Mouse (Mus musculus): ENCODE results near the gene Olfr464. TPM values are rescaled to one million over a fixed set of nuclear protein-coding genes. Genes with fewer than 3 reads are reported as not detected.

The Olfr464 gene
- polyA plus RNA-seq, 1 experiment from 2014 or later = not detected

- H3K9ac ChIP-seq (ENCODE audit: low read length) = no peak overlapping the region
- WGBS = 73% methylated on average over 3 of the region's 3 CpGs
- H3K4me2 ChIP-seq (ENCODE audit: low read depth, low read length, severe bottlenecking) = no peak overlapping the region
- no peak overlapping the region for H3K4me3 ChIP-seq (ENCODE audit: low read depth, low read length)
- DNase-seq (ENCODE audit: low spot score) (no peak), ATAC-seq (replicated peaks; ENCODE audit: low FRiP score) (no peak)
- no peaks in the 10 kb centered on the region for H3K9me3 ChIP-seq (ENCODE audit: control insufficient read depth, low read length)
- H3K27me3 ChIP-seq (ENCODE audit: control insufficient read depth, insufficient read depth, low read length) = no peaks in the 10 kb centered on the region
- H3K27ac ChIP-seq (ENCODE audit: low read depth, low read length) = no peak overlapping the region
- H3K36me3 ChIP-seq (ENCODE audit: control insufficient read depth, insufficient read depth, low read length) = no peaks in the 10 kb centered on the region
- no peaks in the 10 kb centered on the region for H3K4me1 ChIP-seq (replicated peaks; ENCODE audit: control insufficient read depth, insufficient read depth, low read length)
Measured at GRCm38 (mm10) chr11:87935467-87935866, 14.7 kb upstream of the Olfr464 start.

- no peak for DNase-seq (ENCODE audit: low spot score)
- Histone ChIP-seq H3K27ac (ENCODE audit: low read depth, low read length) (no peak overlapping the region), H3K4me3 (ENCODE audit: low read depth, low read length) (no peak overlapping the region), H3K27me3 (ENCODE audit: control insufficient read depth, insufficient read depth, low read length) (no peaks in the 10 kb centered on the region), H3K9me3 (ENCODE audit: control insufficient read depth, low read length) (no peaks in the 10 kb centered on the region), H3K36me3 (ENCODE audit: control insufficient read depth, insufficient read depth, low read length) (no peaks in the 10 kb centered on the region), H3K4me1 (replicated peaks; ENCODE audit: control insufficient read depth, insufficient read depth, low read length) (no peaks in the 10 kb centered on the region), H3K9ac (ENCODE audit: low read length) (no peak overlapping the region), H3K4me2 (ENCODE audit: low read depth, low read length, severe bottlenecking) (no peak overlapping the region)
- no peak for ATAC-seq (replicated peaks; ENCODE audit: low FRiP score)
- WGBS = 78% methylated on average over 2 of the region's 2 CpGs
Measured at GRCm38 (mm10) chr11:87933731-87934130, 13.0 kb upstream of the Olfr464 start.

- 96% methylated on average over 2 of the region's 2 CpGs for WGBS
- H3K27ac ChIP-seq (ENCODE audit: low read depth, low read length) = no peak overlapping the region
- H3K4me3 ChIP-seq (ENCODE audit: low read depth, low read length) = no peak overlapping the region
Measured at GRCm38 (mm10) chr11:87930348-87930747, 9.6 kb upstream of the Olfr464 start.

GRCm38 (mm10) chr11:87920301-87920700, 466 bp downstream of the Olfr464 start:
- no peak for ATAC-seq (replicated peaks; ENCODE audit: low FRiP score)
- Histone ChIP-seq H3K36me3 (ENCODE audit: control insufficient read depth, insufficient read depth, low read length) (no peaks in the 10 kb centered on the region), H3K27me3 (ENCODE audit: control insufficient read depth, insufficient read depth, low read length) (no peaks in the 10 kb centered on the region), H3K9ac (ENCODE audit: low read length) (no peak overlapping the region), H3K27ac (ENCODE audit: low read depth, low read length) (no peak overlapping the region), H3K9me3 (ENCODE audit: control insufficient read depth, low read length) (no peaks in the 10 kb centered on the region), H3K4me2 (ENCODE audit: low read depth, low read length, severe bottlenecking) (no peak overlapping the region), H3K4me1 (replicated peaks; ENCODE audit: control insufficient read depth, insufficient read depth, low read length) (no peaks in the 10 kb centered on the region), H3K4me3 (ENCODE audit: low read depth, low read length) (no peak overlapping the region)
- no peak for DNase-seq (ENCODE audit: low spot score)
- 78% methylated on average over 2 of the region's 2 CpGs for WGBS

More at GRCm38 (mm10) chr11:87930348-87930747, 9.6 kb upstream of the Olfr464 start:
- no peak for ATAC-seq (replicated peaks; ENCODE audit: low FRiP score)
- H3K4me2 ChIP-seq (ENCODE audit: low read depth, low read length, severe bottlenecking) = no peak overlapping the region
- H3K4me1 ChIP-seq (replicated peaks; ENCODE audit: control insufficient read depth, insufficient read depth, low read length) = no peaks in the 10 kb centered on the region
- no peaks in the 10 kb centered on the region for H3K36me3 ChIP-seq (ENCODE audit: control insufficient read depth, insufficient read depth, low read length)
- H3K9ac ChIP-seq (ENCODE audit: low read length) = no peak overlapping the region
- H3K9me3 ChIP-seq (ENCODE audit: control insufficient read depth, low read length) = no peaks in the 10 kb centered on the region
- DNase-seq (ENCODE audit: low spot score) = no peak
- H3K27me3 ChIP-seq (ENCODE audit: control insufficient read depth, insufficient read depth, low read length) = no peaks in the 10 kb centered on the region

- no peaks in the 10 kb centered on the region for H3K36me3 ChIP-seq (ENCODE audit: control insufficient read depth, insufficient read depth, low read length)
- no peaks in the 10 kb centered on the region for H3K27me3 ChIP-seq (ENCODE audit: control insufficient read depth, insufficient read depth, low read length)
- DNase-seq (ENCODE audit: low spot score) (no peak), ATAC-seq (replicated peaks; ENCODE audit: low FRiP score) (no peak)
- 97% methylated on average over 1 of the region's 1 CpGs for WGBS
- H3K9ac ChIP-seq (ENCODE audit: low read length) = no peak overlapping the region
- no peak overlapping the region for H3K27ac ChIP-seq (ENCODE audit: low read depth, low read length)
- H3K4me1 ChIP-seq (replicated peaks; ENCODE audit: control insufficient read depth, insufficient read depth, low read length) = no peaks in the 10 kb centered on the region
- no peak overlapping the region for H3K4me3 ChIP-seq (ENCODE audit: low read depth, low read length)
- H3K9me3 ChIP-seq (ENCODE audit: control insufficient read depth, low read length) = no peaks in the 10 kb centered on the region
- no peak overlapping the region for H3K4me2 ChIP-seq (ENCODE audit: low read depth, low read length, severe bottlenecking)
Measured at GRCm38 (mm10) chr11:87916005-87916404, 4.8 kb downstream of the Olfr464 start.

GRCm38 (mm10) chr11:87904331-87904730, 16.4 kb downstream of the Olfr464 start:
- no peak overlapping the region for H3K4me2 ChIP-seq (ENCODE audit: low read depth, low read length, severe bottlenecking)
- no peak overlapping the region for H3K4me3 ChIP-seq (ENCODE audit: low read depth, low read length)
- no peaks in the 10 kb centered on the region for H3K4me1 ChIP-seq (replicated peaks; ENCODE audit: control insufficient read depth, insufficient read depth, low read length)
- 75% methylated on average over 3 of the region's 3 CpGs for WGBS
- no peak for ATAC-seq (replicated peaks; ENCODE audit: low FRiP score)
- no peak for DNase-seq (ENCODE audit: low spot score)
- H3K9ac ChIP-seq (ENCODE audit: low read length) = no peak overlapping the region
- H3K36me3 ChIP-seq (ENCODE audit: control insufficient read depth, insufficient read depth, low read length) = no peaks in the 10 kb centered on the region
- no peaks in the 10 kb centered on the region for H3K27me3 ChIP-seq (ENCODE audit: control insufficient read depth, insufficient read depth, low read length)
- H3K27ac ChIP-seq (ENCODE audit: low read depth, low read length) = no peak overlapping the region
- H3K9me3 ChIP-seq (ENCODE audit: control insufficient read depth, low read length) = no peaks in the 10 kb centered on the region

- no peak within 1 kb of the TSS for H3K9ac ChIP-seq (ENCODE audit: low read length)
- no peak within 1 kb of the TSS for H3K27ac ChIP-seq (ENCODE audit: low read depth, low read length)
- ATAC-seq (replicated peaks; ENCODE audit: low FRiP score) = no peak
- no peaks in the 10 kb centered on the region for H3K9me3 ChIP-seq (ENCODE audit: control insufficient read depth, low read length)
- no peak within 1 kb of the TSS for H3K4me3 ChIP-seq (ENCODE audit: low read depth, low read length)
- no peaks in the 10 kb centered on the region for H3K27me3 ChIP-seq (ENCODE audit: control insufficient read depth, insufficient read depth, low read length)
- H3K36me3 ChIP-seq (ENCODE audit: control insufficient read depth, insufficient read depth, low read length) = no peaks in the 10 kb centered on the region
- no peak within 1 kb of the TSS for H3K4me2 ChIP-seq (ENCODE audit: low read depth, low read length, severe bottlenecking)
- DNase-seq (ENCODE audit: low spot score) = no peak
- H3K4me1 ChIP-seq (replicated peaks; ENCODE audit: control insufficient read depth, insufficient read depth, low read length) = no peaks in the 10 kb centered on the region
Measured at GRCm38 (mm10) chr11:87897287-87897686, 23.5 kb downstream of the Olfr464 start, which contains the start of gene Olfr463. TSS of gene Olfr463 (minus strand) at chr11:87897387.

- H3K9ac ChIP-seq (ENCODE audit: low read length) = no peak within 1 kb of the TSS
Measured at GRCm38 (mm10) chr11:87892168-87892567, 28.6 kb downstream of the Olfr464 start, which contains the start of gene Olfr462. TSS of gene Olfr462 (minus strand) at chr11:87892268.

GRCm38 (mm10) chr11:87884856-87885255, 35.9 kb downstream of the Olfr464 start:
- no peaks in the 10 kb centered on the region for H3K4me1 ChIP-seq (replicated peaks; ENCODE audit: control insufficient read depth, insufficient read depth, low read length)
- H3K36me3 ChIP-seq (ENCODE audit: control insufficient read depth, insufficient read depth, low read length) = no peaks in the 10 kb centered on the region
- no peaks in the 10 kb centered on the region for H3K27me3 ChIP-seq (ENCODE audit: control insufficient read depth, insufficient read depth, low read length)
- no peak overlapping the region for H3K4me3 ChIP-seq (ENCODE audit: low read depth, low read length)
- H3K4me2 ChIP-seq (ENCODE audit: low read depth, low read length, severe bottlenecking) = no peak overlapping the region
- H3K9ac ChIP-seq (ENCODE audit: low read length) = no peak overlapping the region
- WGBS = 81% methylated on average over 5 of the region's 5 CpGs
- ATAC-seq (replicated peaks; ENCODE audit: low FRiP score) (no peak), DNase-seq (ENCODE audit: low spot score) (no peak)
- no peaks in the 10 kb centered on the region for H3K9me3 ChIP-seq (ENCODE audit: control insufficient read depth, low read length)
- no peak overlapping the region for H3K27ac ChIP-seq (ENCODE audit: low read depth, low read length)

More at GRCm38 (mm10) chr11:87892168-87892567, 28.6 kb downstream of the Olfr464 start, which contains the start of gene Olfr462:
- no peak within 1 kb of the TSS for H3K4me2 ChIP-seq (ENCODE audit: low read depth, low read length, severe bottlenecking)
- DNase-seq (ENCODE audit: low spot score) (no peak), ATAC-seq (replicated peaks; ENCODE audit: low FRiP score) (no peak)
- no peaks in the 10 kb centered on the region for H3K36me3 ChIP-seq (ENCODE audit: control insufficient read depth, insufficient read depth, low read length)
- no peak within 1 kb of the TSS for H3K27ac ChIP-seq (ENCODE audit: low read depth, low read length)
- no peaks in the 10 kb centered on the region for H3K27me3 ChIP-seq (ENCODE audit: control insufficient read depth, insufficient read depth, low read length)
- 89% methylated on average over 6 of the region's 6 CpGs for WGBS
- no peak within 1 kb of the TSS for H3K4me3 ChIP-seq (ENCODE audit: low read depth, low read length)
- no peaks in the 10 kb centered on the region for H3K9me3 ChIP-seq (ENCODE audit: control insufficient read depth, low read length)
- H3K4me1 ChIP-seq (replicated peaks; ENCODE audit: control insufficient read depth, insufficient read depth, low read length) = no peaks in the 10 kb centered on the region

All from forebrain, embryonic 11.5 days (tissue).